Mouse (Mus musculus) liver, embryonic 13.5 days (tissue): ENCODE data around the gene Dcp1a. TPM values are rescaled to one million over a fixed set of nuclear protein-coding genes. Genes with fewer than 3 reads are reported as not detected.
A peak's percentile ranks its signal among the peaks of the same experiment; 100 is the strongest.

Source experiments
- ATAC-seq: fragments of 200-750 bp; cut with Nextera tagmentation; 2 replicates; pipeline ENCODE4 v1.8.0; 2017; ENCODE audit warnings: low read depth, mild to moderate bottlenecking, moderate number of reproducible peaks, moderate library complexity
- DNase-seq: peaks from one replicate; pipeline ENCODE4 v3.0.0; 2022
- H3K27ac ChIP-seq: fragments of 300-500 bp; sonication (generic); 2 replicates; pipeline ENCODE4 v1.5.1; 2015; ENCODE audit warnings: moderate library complexity, mild to moderate bottlenecking, inconsistent platforms
- H3K27me3 ChIP-seq: fragments of 300-500 bp; sonication (generic); 2 replicates; pipeline ENCODE4 v1.6.1; 2015; ENCODE audit warnings: mild to moderate bottlenecking, inconsistent platforms
- H3K36me3 ChIP-seq: fragments of 300-500 bp; sonication (generic); 2 replicates; pipeline ENCODE4 v1.6.1; 2015; ENCODE audit warnings: mild to moderate bottlenecking, inconsistent platforms
- H3K4me1 ChIP-seq: fragments of 300-500 bp; sonication (generic); replicated peaks from 2 replicates; pipeline ENCODE4 v1.6.1; 2015; ENCODE audit warnings: inconsistent platforms
- H3K4me2 ChIP-seq: fragments of 300-500 bp; sonication (generic); 2 replicates; pipeline ENCODE4 v1.6.1; 2015; ENCODE audit warnings: inconsistent platforms, mild to moderate bottlenecking, moderate library complexity
- H3K4me3 ChIP-seq: fragments of 300-500 bp; sonication (generic); replicated peaks from 2 replicates; pipeline ENCODE4 v1.5.1; 2015; ENCODE audit warnings: mild to moderate bottlenecking, inconsistent platforms
- H3K9ac ChIP-seq: fragments of 300-500 bp; sonication (generic); 2 replicates; pipeline ENCODE4 v1.6.1; 2015; ENCODE audit warnings: mild to moderate bottlenecking, inconsistent platforms
- H3K9me3 ChIP-seq: fragments of 300-500 bp; sonication (generic); replicated peaks from 2 replicates; pipeline ENCODE4 v1.6.1; 2016; ENCODE audit warnings: inconsistent platforms
- WGBS: fragments of 180-500 bp; shearing (Covaris S2); methylation state at CpG from one replicate; pipeline ENCODE4 v1.1.7; 2015; ENCODE audit not compliant: insufficient replicate concordance; 5-methylcytosine and 5-hydroxymethylcytosine counted together
- polyA plus RNA-seq: library from polyadenylated mRNA; unstranded; fragments of >200 nt; fragmentation: Nextera tagmentation; extraction: Ambion mirVana; gene quantifications from 2 replicates; pipeline ENCODE4 v1.2.1, GENCODE M21; 2015

The Dcp1a gene
- polyA plus RNA-seq, 1 experiment from 2014 or later: 8.5 TPM

GRCm38 (mm10) chr14:30463312-30463711 is 16.0 kb upstream of the Dcp1a start:
- Histone ChIP-seq H3K4me2 (no peak overlapping the region), H3K27ac (no peak overlapping the region), H3K36me3 (no peaks in the 10 kb centered on the region), H3K9ac (no peak overlapping the region), H3K4me3 (no peak overlapping the region), H3K27me3 (no peaks in the 10 kb centered on the region), H3K9me3 (no peaks in the 10 kb centered on the region), H3K4me1 (no peaks in the 10 kb centered on the region)
- DNase-seq (no peak), ATAC-seq (no peak)
- WGBS: 63% methylated on average over 4 of the region's 4 CpGs

DNA sequence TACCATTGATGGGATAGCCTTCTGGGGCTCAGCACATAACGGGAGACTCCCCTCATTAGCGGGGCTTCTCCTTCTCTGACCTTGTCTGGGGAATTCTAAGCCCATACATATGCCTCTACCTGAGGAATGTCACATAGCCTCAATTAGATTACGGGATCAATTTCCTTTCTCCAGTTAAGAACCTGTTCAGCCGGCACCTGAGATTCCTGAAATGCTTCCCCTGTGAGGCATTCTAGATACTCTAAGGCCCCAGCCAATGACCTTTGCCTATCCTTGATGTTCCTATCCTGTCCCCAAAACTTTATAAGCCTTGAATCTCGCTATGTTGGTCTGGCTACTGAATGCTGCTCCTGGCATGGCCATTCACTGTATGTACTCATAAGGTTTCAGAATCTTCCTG is 5.7 kb upstream of the Dcp1a start:
- H3K27ac ChIP-seq: no peak overlapping the region
- no peak overlapping the region for H3K4me2 ChIP-seq
- H3K4me3 ChIP-seq: no peak overlapping the region
- no peaks in the 10 kb centered on the region for H3K36me3 ChIP-seq
- no peak overlapping the region for H3K9ac ChIP-seq
- ATAC-seq (no peak), DNase-seq (no peak)
- no peaks in the 10 kb centered on the region for H3K4me1 ChIP-seq
- 57% methylated on average over 5 of the region's 5 CpGs for WGBS
- no peaks in the 10 kb centered on the region for H3K9me3 ChIP-seq
- no peaks in the 10 kb centered on the region for H3K27me3 ChIP-seq

GRCm38 (mm10) chr14:30474416-30474815 is 4.9 kb upstream of the Dcp1a start:
- ATAC-seq (no peak), DNase-seq (no peak)
- no peak overlapping the region for H3K27ac ChIP-seq
- H3K4me2 ChIP-seq: no peak overlapping the region
- no peak overlapping the region for H3K4me3 ChIP-seq
- no peak overlapping the region for H3K9ac ChIP-seq
- H3K9me3 ChIP-seq: no peaks in the 10 kb centered on the region
- no peaks in the 10 kb centered on the region; the same call in 1 of the 2 replicates for H3K4me1 ChIP-seq
- WGBS: 62% methylated on average over 6 of the region's 6 CpGs
- no peaks in the 10 kb centered on the region for H3K27me3 ChIP-seq
- no peaks in the 10 kb centered on the region for H3K36me3 ChIP-seq

- no peak within 1 kb of the TSS for H3K27ac ChIP-seq
- no peaks in the 10 kb centered on the region for H3K9me3 ChIP-seq
- peak; percentile 59 for ATAC-seq
- H3K9ac ChIP-seq: no peak within 1 kb of the TSS
- H3K4me2 ChIP-seq: no peak within 1 kb of the TSS
- peak; percentile 11 for DNase-seq
- H3K4me3 ChIP-seq: no peak within 1 kb of the TSS
- H3K4me1 ChIP-seq: peaks cover 25% of the 10 kb centered on the region
- WGBS: 56% methylated on average over 9 of the region's 9 CpGs
- H3K36me3 ChIP-seq: peaks cover 57% of the 10 kb centered on the region
- no peaks in the 10 kb centered on the region for H3K27me3 ChIP-seq
These were observed 12.0 kb downstream of the Dcp1a start, which contains the start of gene Cacna1d for GRCm38 (mm10) chr14:30491342-30491741. Gene Cacna1d (minus strand): TSS chr14:30491455.

DNA sequence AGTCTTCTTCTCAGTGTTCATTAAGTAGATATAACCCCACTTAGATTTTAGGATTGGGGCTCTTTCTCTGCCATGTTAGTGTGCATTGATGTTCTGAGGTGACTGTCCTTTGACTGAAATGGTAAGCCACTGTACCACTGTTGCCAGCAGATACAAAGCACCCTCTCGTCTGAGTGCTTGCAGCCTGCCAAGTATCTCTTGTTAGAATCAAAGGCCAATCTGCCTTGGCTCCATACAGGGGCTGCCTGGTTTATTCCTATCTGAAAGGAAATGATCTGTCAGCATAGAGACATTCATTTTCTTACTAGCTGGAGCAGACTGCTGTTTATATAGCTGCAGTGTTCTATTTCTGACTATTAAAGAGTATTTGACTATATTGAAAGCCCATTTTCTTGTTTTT is 13.9 kb downstream of the Dcp1a start:
- Histone ChIP-seq H3K9me3 (no peaks in the 10 kb centered on the region), H3K27ac (no peak overlapping the region), H3K27me3 (no peaks in the 10 kb centered on the region), H3K9ac (no peak overlapping the region), H3K4me1 (peaks cover 25% of the 10 kb centered on the region), H3K36me3 (peaks cover 51% of the 10 kb centered on the region), H3K4me3 (no peak overlapping the region), H3K4me2 (no peak overlapping the region)
- 26% methylated on average over 1 of the region's 1 CpGs for WGBS
- DNase-seq (no peak), ATAC-seq (no peak)

- Histone ChIP-seq H3K27ac (no peak overlapping the region), H3K27me3 (no peaks in the 10 kb centered on the region), H3K36me3 (peaks cover 50% of the 10 kb centered on the region), H3K4me3 (no peak overlapping the region), H3K4me2 (no peak overlapping the region), H3K4me1 (peaks cover 25% of the 10 kb centered on the region), H3K9me3 (no peaks in the 10 kb centered on the region), H3K9ac (no peak overlapping the region)
- 61% methylated on average over 6 of the region's 6 CpGs for WGBS
- ATAC-seq (no peak), DNase-seq (no peak)
These were observed 15.7 kb downstream of the Dcp1a start for GRCm38 (mm10) chr14:30494998-30495397.

GRCm38 (mm10) chr14:30498202-30498601 is 18.9 kb downstream of the Dcp1a start:
- Histone ChIP-seq H3K4me2 (no peak overlapping the region), H3K27me3 (no peaks in the 10 kb centered on the region), H3K9me3 (no peaks in the 10 kb centered on the region), H3K36me3 (peaks cover 36% of the 10 kb centered on the region), H3K4me1 (peaks cover 11% of the 10 kb centered on the region), H3K9ac (no peak overlapping the region), H3K27ac (no peak overlapping the region), H3K4me3 (no peak overlapping the region)
- 80% methylated on average over 2 of the region's 2 CpGs for WGBS
- ATAC-seq: no peak
- DNase-seq: no peak

DNA sequence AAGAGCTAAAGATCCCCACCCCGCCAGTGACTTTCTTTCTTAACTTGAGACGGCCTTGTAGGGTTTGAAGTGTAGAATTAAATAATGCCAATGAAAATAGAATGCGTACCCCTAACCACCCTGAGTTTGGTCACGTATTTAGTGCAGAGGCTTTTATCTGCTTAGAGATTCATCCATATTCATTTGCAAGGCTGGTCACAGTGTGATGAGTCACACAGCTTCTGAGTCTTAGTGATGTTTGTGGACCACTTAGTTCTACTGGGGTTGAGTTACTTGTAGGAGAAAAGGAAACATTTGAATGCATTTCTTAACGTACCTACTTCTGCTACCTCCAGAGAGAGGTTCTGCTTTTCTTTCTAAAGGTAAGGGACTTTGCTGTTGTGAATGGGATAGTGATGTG is 25.7 kb downstream of the Dcp1a start:
- H3K4me1 ChIP-seq: no peaks in the 10 kb centered on the region
- no peak overlapping the region for H3K27ac ChIP-seq
- H3K4me2 ChIP-seq: no peak overlapping the region
- ATAC-seq (no peak), DNase-seq (no peak)
- H3K36me3 ChIP-seq: peaks cover 63% of the 10 kb centered on the region
- H3K9ac ChIP-seq: no peak overlapping the region
- H3K9me3 ChIP-seq: no peaks in the 10 kb centered on the region
- H3K27me3 ChIP-seq: no peaks in the 10 kb centered on the region
- no peak overlapping the region for H3K4me3 ChIP-seq
- 79% methylated on average over 5 of the region's 5 CpGs for WGBS

DNA sequence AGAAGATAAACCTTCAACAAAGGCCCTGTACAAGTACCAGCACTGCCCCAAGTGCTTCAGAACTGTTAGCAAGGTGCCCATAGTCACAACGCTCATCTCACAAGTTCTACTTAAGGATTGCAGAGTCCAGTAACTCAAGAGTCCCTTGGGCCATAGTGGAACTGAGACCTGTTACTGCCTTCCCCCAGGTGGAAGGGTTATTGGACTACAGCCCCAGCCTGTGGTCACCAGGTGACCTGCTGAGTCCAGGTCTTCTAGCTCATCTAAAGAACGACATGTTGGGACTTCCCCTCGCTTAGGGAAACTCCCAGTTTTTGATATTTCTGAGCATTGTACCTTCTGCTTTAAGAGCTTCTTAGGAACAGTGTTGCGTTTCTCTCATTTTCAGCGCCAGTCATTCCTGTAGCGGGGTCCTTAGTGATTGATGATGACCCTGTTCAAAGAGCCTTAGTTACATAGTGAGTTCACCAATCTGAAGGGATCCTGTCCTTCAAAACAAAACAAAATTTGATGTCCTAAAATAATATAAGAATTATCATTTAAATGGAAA is 31.0 kb downstream of the Dcp1a start:
- ATAC-seq (no peak), DNase-seq (no peak)
- peaks cover 73% of the 10 kb centered on the region for H3K36me3 ChIP-seq

GRCm38 (mm10) chr14:30512896-30513295 is 33.6 kb downstream of the Dcp1a start:
- Histone ChIP-seq H3K36me3 (peaks cover 54% of the 10 kb centered on the region), H3K4me3 (no peak overlapping the region), H3K9ac (no peak overlapping the region), H3K9me3 (no peaks in the 10 kb centered on the region), H3K27me3 (no peaks in the 10 kb centered on the region), H3K4me2 (no peak overlapping the region), H3K4me1 (peaks cover 9% of the 10 kb centered on the region), H3K27ac (no peak overlapping the region)
- DNase-seq (no peak), ATAC-seq (0 out of 2 replicates have a peak, but pooled peaks have one; percentile 35)
- WGBS: 56% methylated on average over 5 of the region's 5 CpGs

More for the DNA sequence above, 31.0 kb downstream of the Dcp1a start:
- Histone ChIP-seq H3K4me3 (no peak overlapping the region), H3K9ac (no peak overlapping the region), H3K4me2 (no peak overlapping the region), H3K4me1 (no peaks in the 10 kb centered on the region; the same call in none of the 2 replicates), H3K9me3 (no peaks in the 10 kb centered on the region), H3K27ac (no peak overlapping the region; the same call in 1 of the 2 replicates), H3K27me3 (no peaks in the 10 kb centered on the region)
- WGBS: 85% methylated on average over 6 of the region's 6 CpGs

GRCm38 (mm10) chr14:30515931-30516723 is 36.8 kb downstream of the Dcp1a start:
- ATAC-seq: peak; percentile 84
- no peak overlapping the region for H3K27ac ChIP-seq
- H3K4me3 ChIP-seq: no peak overlapping the region
- peak; percentile 10 for DNase-seq
- 67% methylated on average over 13 of the region's 13 CpGs for WGBS
- no peaks in the 10 kb centered on the region for H3K9me3 ChIP-seq
- no peak overlapping the region for H3K4me2 ChIP-seq
- H3K4me1 ChIP-seq: peaks cover 9% of the 10 kb centered on the region
- H3K27me3 ChIP-seq: no peaks in the 10 kb centered on the region
- no peak overlapping the region for H3K9ac ChIP-seq
- H3K36me3 ChIP-seq: peaks cover 66% of the 10 kb centered on the region

DNA sequence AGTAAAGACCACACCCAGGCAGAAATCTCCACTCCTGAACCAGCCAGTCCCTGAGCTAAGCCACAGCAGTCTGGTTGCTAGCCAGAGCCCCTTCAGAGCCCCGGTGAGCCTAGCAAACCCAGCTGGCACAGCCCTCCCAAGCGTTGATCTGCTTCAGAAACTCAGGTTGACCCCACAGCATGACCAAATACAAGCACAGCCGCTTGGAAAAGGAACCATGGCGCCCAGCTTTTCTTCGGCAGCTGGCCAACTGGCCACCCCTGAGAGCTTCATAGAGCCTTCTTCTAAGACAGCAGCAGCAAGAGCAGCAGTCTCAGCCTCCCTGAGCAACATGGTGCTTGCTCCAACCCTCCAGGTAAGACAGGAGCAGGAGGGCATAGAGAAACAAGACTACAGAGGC is 40.0 kb downstream of the Dcp1a start:
- Histone ChIP-seq H3K4me1 (peaks cover 9% of the 10 kb centered on the region), H3K4me3 (no peak overlapping the region), H3K9ac (no peak overlapping the region), H3K9me3 (no peaks in the 10 kb centered on the region), H3K27ac (no peak overlapping the region), H3K36me3 (peaks cover 72% of the 10 kb centered on the region), H3K4me2 (no peak overlapping the region), H3K27me3 (no peaks in the 10 kb centered on the region)
- 87% methylated on average over 5 of the region's 5 CpGs for WGBS
- ATAC-seq (no peak), DNase-seq (no peak)
